Mouse (Mus musculus) ES-Bruce4 (cell line): ENCODE results near the gene Ece1. TPM values are rescaled to one million over a fixed set of nuclear protein-coding genes. Genes with fewer than 3 reads are reported as not detected.

Experiments used
- H3K27ac ChIP-seq: 2 replicates; pipeline ENCODE4 v1.5.1; 2012; ENCODE audit warnings: low read length, inconsistent platforms; ENCODE audit not compliant: insufficient read depth
- H3K27me3 ChIP-seq: 2 replicates; pipeline ENCODE4 v1.6.1; 2012; ENCODE audit warnings: mild to moderate bottlenecking, low read length, inconsistent platforms; ENCODE audit not compliant: control insufficient read depth, poor library complexity, insufficient read depth, severe bottlenecking
- H3K36me3 ChIP-seq: 2 replicates; pipeline ENCODE4 v1.6.1; 2012; ENCODE audit warnings: inconsistent platforms, mild to moderate bottlenecking, low read length, moderate library complexity; ENCODE audit not compliant: control insufficient read depth, poor library complexity, insufficient read depth, severe bottlenecking
- H3K4me1 ChIP-seq: one replicate; pipeline ENCODE4 v1.8.1; 2011; ENCODE audit warnings: low read length; ENCODE audit not compliant: control insufficient read depth, insufficient read depth
- H3K4me3 ChIP-seq: 2 replicates; pipeline ENCODE4 v1.5.1; 2011; ENCODE audit warnings: low read depth, mild to moderate bottlenecking, low read length
- H3K9ac ChIP-seq: 2 replicates; pipeline ENCODE4 v1.6.1; 2012; ENCODE audit warnings: low read depth, mild to moderate bottlenecking, inconsistent platforms; ENCODE audit not compliant: poor library complexity, severe bottlenecking
- H3K9me3 ChIP-seq: replicated peaks from 2 replicates; pipeline ENCODE4 v1.6.1; 2012; ENCODE audit warnings: mild to moderate bottlenecking, low read length, inconsistent platforms; ENCODE audit not compliant: control insufficient read depth, poor library complexity, insufficient read depth, severe bottlenecking
- CTCF ChIP-seq: IDR thresholded peaks from one replicate; pipeline ENCODE4 v1.8.1; 2011; ENCODE audit warnings: low read depth, low read length
- EP300 ChIP-seq: IDR thresholded peaks from 2 replicates; pipeline ENCODE4 v1.6.1; 2011; ENCODE audit warnings: low read depth, low read length; ENCODE audit not compliant: insufficient read depth
- POLR2A ChIP-seq: IDR thresholded peaks from one replicate; pipeline ENCODE4 v1.8.1; 2011; ENCODE audit warnings: low read length; ENCODE audit not compliant: insufficient read depth
- polyA plus RNA-seq: library from polyadenylated mRNA; stranded (reverse); fragments of >200 nt; gene quantifications from 2 replicates; pipeline ENCODE4 v1.2.4, GENCODE M21; 2011; ENCODE audit warnings: low read depth; ENCODE audit not compliant: missing spikeins, insufficient read depth, insufficient read length

The Ece1 gene
- polyA plus RNA-seq, 1 experiment = 28.3 TPM

DNA sequence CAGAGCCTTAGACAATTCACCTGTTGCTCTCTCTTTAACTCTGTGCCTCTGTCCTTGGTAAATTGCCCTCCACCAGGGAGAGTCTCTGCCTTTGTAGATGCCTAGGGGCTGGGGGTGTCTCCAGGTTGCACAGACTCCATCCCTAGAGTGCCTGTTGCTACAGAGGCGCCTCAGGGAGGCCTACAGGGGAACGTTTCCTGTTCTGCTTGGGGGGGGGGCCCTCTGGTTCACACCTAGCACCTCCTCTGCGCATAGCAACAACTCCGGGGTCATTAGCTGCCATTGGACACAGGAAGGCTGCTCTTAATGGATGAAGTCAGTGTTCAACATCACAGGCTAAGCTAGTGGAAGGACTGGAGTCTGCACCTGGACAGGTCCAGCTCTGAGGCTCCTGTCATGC, 12.8 kb downstream of the Ece1 start:
- TF ChIP-seq POLR2A = no peak
- TF ChIP-seq CTCF = no peak
- TF ChIP-seq EP300 = no peak
- no peak overlapping the region for H3K27ac ChIP-seq
- no peak overlapping the region for H3K4me3 ChIP-seq
- H3K9ac ChIP-seq = no peak overlapping the region
- H3K27me3 ChIP-seq = no peaks in the 10 kb centered on the region
- no peaks in the 10 kb centered on the region for H3K36me3 ChIP-seq
- peaks cover 7% of the 10 kb centered on the region for H3K4me1 ChIP-seq
- H3K9me3 ChIP-seq = no peaks in the 10 kb centered on the region

DNA sequence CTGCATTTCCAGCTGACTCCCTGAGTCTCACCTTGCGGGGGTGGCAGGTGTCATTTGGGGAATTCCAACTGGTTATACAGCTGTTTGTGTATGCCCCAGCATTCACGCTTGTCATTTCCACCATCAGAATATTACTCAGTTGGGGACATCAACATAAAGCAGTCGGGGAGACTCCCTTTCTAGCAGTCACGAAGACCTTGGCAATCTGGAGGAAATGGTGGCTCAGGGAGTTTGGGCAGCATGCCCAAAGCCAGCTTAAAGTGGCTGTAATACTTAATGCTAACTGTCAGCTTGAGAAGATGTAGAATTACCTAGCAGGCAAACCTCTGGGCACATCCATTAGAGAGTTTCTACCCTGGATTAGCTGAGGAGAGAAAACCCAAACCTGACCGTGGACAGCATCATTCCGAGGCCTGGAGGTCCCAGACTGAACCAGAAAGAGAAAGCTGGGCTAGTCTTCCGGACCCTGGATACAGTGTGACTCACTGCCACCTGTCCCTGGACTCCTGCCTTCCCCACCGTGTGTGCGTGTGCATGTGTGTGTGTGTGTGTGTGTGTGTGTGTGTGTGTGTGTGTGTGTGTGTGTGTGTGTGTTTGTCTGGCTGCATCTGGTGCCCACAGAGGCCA, 13.5 kb downstream of the Ece1 start:
- Histone ChIP-seq H3K36me3 (no peaks in the 10 kb centered on the region), H3K4me3 (no peak overlapping the region), H3K27me3 (no peaks in the 10 kb centered on the region), H3K9me3 (no peaks in the 10 kb centered on the region), H3K4me1 (peaks cover 7% of the 10 kb centered on the region), H3K27ac (no peak overlapping the region), H3K9ac (no peak overlapping the region)
- TF ChIP-seq EP300 (no peak), CTCF (no peak), POLR2A (no peak)

DNA sequence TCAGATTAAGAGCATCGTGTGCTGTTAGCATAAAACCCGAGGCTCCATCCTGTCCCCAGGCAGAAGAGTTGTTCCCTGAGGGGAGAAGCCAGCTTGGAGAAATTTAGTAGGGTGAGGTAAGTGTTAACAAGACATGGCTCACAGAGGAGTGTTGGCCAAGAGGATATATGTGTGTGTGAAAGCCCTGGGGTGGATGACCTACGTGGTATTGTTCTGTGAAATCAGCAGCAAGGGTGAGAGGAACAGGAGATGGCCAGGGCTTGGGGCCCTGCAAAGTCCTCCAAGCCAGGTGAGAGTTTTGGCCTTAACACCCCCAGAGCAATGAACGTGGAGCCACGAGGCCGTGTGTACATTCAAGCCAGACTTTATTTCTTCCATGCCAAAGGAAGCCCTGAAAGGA, 14.8 kb downstream of the Ece1 start:
- peaks cover 7% of the 10 kb centered on the region for H3K4me1 ChIP-seq
- no peak overlapping the region for H3K27ac ChIP-seq
- H3K27me3 ChIP-seq = no peaks in the 10 kb centered on the region
- TF ChIP-seq POLR2A (no peak), EP300 (no peak), CTCF (no peak)
- no peaks in the 10 kb centered on the region for H3K9me3 ChIP-seq
- no peak overlapping the region for H3K9ac ChIP-seq
- H3K36me3 ChIP-seq = no peaks in the 10 kb centered on the region
- no peak overlapping the region for H3K4me3 ChIP-seq

DNA sequence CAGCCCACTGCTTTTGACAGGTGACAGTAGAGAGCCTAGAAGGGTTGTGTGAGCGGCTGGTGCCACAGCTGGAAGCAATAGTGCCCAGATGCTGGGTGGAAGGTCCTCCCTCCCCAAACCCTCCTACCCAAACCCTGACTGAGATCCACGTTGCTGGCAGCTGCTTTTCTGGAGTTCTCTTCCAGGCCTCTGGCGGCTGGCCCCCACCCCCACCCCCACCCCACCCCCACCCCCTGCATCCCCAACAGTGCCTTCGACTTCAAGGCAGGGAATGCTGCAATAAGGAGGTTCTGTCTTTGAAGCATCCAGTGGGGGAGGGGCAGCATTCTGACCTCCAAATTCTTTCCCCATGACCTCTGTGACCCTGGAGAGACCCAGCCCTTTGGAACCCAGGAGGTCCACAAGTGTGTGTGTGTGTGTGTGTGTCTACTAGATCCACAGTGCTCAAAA, 15.4 kb downstream of the Ece1 start:
- Histone ChIP-seq H3K27ac (no peak overlapping the region), H3K36me3 (no peaks in the 10 kb centered on the region), H3K4me1 (peaks cover 7% of the 10 kb centered on the region), H3K27me3 (no peaks in the 10 kb centered on the region), H3K9ac (no peak overlapping the region), H3K4me3 (no peak overlapping the region), H3K9me3 (no peaks in the 10 kb centered on the region)
- TF ChIP-seq EP300 (no peak), POLR2A (no peak), CTCF (no peak)

DNA sequence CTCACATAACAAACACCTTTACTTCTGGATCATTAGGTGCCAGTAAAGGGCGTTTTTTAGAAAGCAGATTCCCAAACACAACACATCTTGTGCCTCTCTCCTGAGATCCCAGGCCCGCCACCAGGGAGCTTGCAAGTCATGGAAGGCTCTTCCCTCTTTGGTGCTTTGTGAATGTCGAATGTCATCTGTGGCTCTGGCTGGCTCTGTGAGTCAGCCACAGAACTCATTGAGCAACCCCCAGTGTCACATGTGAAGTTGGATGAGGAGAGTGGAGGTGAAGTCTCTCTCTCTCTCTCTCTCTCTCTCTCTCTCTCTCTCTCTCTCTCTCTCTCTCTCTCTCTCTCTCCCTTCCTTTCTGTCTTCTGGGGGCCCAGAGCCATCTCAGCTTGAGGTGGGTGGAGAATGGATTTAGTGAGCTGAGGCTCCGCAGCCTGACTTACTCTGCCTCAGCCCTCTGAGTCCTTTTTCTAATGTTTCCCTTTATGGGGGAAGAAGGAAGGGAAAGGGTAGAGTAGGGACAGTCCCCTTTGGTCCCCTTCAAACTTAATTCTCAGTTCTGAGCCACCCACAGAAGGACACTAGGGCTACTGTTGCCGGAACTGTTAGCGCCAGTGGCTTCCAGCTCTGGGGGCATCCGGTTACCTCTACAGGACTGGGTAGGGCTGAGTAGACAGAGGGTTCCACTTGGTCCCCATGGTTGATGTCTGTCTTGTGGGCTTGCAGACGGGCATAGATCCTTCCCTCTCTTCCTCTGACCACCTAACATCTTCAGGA, 17.5 kb downstream of the Ece1 start:
- no peaks in the 10 kb centered on the region for H3K27me3 ChIP-seq
- no peaks in the 10 kb centered on the region for H3K36me3 ChIP-seq
- no peak overlapping the region for H3K9ac ChIP-seq
- H3K27ac ChIP-seq = no peak overlapping the region
- peaks cover 12% of the 10 kb centered on the region for H3K4me1 ChIP-seq
- no peaks in the 10 kb centered on the region for H3K9me3 ChIP-seq
- H3K4me3 ChIP-seq = no peak overlapping the region
- TF ChIP-seq EP300 = no peak
- TF ChIP-seq POLR2A = no peak
- TF ChIP-seq CTCF = no peak

DNA sequence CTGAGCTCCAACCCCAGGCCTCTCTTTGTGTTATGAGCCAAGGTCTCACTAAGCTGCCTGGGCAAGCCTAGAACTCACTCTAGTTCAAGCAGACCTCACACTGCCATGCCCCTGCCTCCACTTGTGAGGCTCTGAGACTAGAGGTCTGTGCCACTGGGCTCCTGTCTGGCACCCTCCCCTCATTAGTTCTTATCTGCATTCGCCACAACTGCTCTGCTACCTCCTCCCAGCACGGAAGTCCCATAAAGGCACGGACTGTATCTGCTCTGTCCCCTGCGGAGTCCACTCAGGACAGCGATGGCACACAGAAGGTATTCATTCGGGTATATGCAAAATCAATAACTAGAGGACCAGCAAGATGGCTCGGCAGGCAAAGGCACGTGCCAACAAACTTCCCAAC, 19.4 kb downstream of the Ece1 start:
- no peaks in the 10 kb centered on the region for H3K9me3 ChIP-seq
- no peaks in the 10 kb centered on the region for H3K27me3 ChIP-seq
- no peak overlapping the region for H3K9ac ChIP-seq
- H3K27ac ChIP-seq = no peak overlapping the region
- peaks cover 12% of the 10 kb centered on the region for H3K4me1 ChIP-seq
- TF ChIP-seq POLR2A (no peak), CTCF (no peak), EP300 (no peak)
- no peaks in the 10 kb centered on the region for H3K36me3 ChIP-seq
- H3K4me3 ChIP-seq = no peak overlapping the region
